Mouse (Mus musculus): ENCODE results near the gene Idh2. TPM values are rescaled to one million over a fixed set of nuclear protein-coding genes. Genes with fewer than 3 reads are reported as not detected.
A peak's percentile ranks its signal among the peaks of the same experiment; 100 is the strongest.

Idh2 gene
- polyA plus RNA-seq, 1 experiment from 2014 or later = 351 TPM

- peak overlapping the region; percentile 46 for H3K9ac ChIP-seq
- H3K4me1 ChIP-seq = peaks cover 53% of the 10 kb centered on the region
- peak overlapping the region; percentile 36 for H3K4me2 ChIP-seq
- H3K27ac ChIP-seq = peak overlapping the region; percentile 44; the same call in 1 of the 2 replicates
- no peaks in the 10 kb centered on the region for H3K27me3 ChIP-seq
- no peak overlapping the region for H3K4me3 ChIP-seq
- 48% methylated on average over 15 of the region's 15 CpGs for WGBS
- no peaks in the 10 kb centered on the region for H3K9me3 ChIP-seq (replicated peaks)
- no peaks in the 10 kb centered on the region for H3K36me3 ChIP-seq (ENCODE audit: poor library complexity, severe bottlenecking)
- ATAC-seq = no peak
These were observed 51.1 kb downstream of the Idh2 start for GRCm38 (mm10) chr7:80063902-80064736.

DNA sequence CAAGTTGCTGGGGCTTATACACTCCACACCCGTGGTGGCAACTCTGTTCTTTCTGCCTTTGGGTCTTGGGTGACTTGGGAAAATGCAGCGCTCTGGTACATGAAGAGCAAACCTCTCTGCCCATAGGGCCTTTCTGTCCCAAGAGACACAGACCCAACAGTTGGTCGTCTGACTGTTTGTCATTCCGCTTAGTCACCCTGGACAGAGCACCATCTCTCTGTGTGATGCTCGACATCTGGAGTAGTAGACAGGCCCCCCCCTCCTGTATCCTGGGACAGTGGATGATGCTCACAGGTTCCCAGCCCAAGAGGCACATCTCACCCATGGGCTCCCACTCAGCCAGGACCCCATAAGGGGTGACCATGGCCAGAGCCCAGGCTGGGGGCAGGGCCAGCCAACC lies 51.9 kb downstream of the Idh2 start:
- 58% methylated on average over 5 of the region's 5 CpGs for whole genome bisulfite sequencing
- no peak for ATAC-seq
- Histone ChIP-seq H3K4me3 (no peak overlapping the region), H3K9me3 (replicated peaks) (no peaks in the 10 kb centered on the region), H3K36me3 (ENCODE audit: poor library complexity, severe bottlenecking) (no peaks in the 10 kb centered on the region), H3K4me2 (peak overlapping the region; percentile 36), H3K27ac (peak overlapping the region; percentile 7; the same call in 1 of the 2 replicates), H3K27me3 (no peaks in the 10 kb centered on the region), H3K4me1 (peaks cover 54% of the 10 kb centered on the region), H3K9ac (peak overlapping the region; percentile 46)

GRCm38 (mm10) chr7:80062083-80062826 lies 52.9 kb downstream of the Idh2 start:
- no peak overlapping the region for H3K4me3 ChIP-seq
- H3K27ac ChIP-seq = no peak overlapping the region
- H3K9ac ChIP-seq = no peak overlapping the region
- H3K9me3 ChIP-seq (replicated peaks) = no peaks in the 10 kb centered on the region
- no peak for ATAC-seq
- 86% methylated on average over 17 of the region's 17 CpGs for WGBS
- H3K4me2 ChIP-seq = no peak overlapping the region
- H3K4me1 ChIP-seq = peaks cover 60% of the 10 kb centered on the region
- no peaks in the 10 kb centered on the region for H3K27me3 ChIP-seq
- H3K36me3 ChIP-seq (ENCODE audit: poor library complexity, severe bottlenecking) = no peaks in the 10 kb centered on the region

DNA sequence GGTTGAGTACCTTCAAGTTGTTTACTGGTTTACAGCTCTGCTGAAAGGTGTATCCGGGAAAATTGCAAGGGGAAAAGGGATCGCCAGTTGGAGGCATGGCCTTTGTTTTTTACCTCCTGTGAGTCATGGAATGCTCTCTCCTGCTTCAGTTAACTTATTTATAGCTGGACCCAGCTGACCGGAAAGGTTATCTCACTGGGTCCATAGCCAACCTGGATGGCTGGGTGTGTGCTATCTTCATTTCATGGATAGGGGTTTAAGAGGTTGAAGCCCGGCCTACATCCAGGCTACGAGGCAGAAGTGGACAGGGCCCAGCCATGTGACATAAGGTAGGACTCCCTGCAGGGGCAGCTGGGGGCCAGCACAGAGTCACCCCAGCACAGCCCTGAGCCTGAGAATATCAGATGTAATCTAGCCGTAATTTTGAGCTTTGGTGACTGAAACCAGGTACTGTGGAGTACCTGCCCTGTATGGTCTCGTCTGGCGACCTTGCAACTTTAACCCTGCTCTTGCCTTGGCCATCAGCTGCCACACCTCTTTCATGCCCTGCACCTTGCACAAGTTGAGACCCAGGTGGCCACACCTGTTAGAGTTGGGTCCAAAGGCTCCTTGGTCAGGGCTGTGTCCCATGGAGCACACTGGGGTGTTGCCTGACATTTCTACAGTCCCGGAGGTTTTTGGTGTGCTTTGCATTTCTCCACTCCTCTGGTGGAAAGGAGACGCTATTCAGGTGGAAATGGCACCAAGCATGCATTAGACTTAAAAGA lies 55.0 kb downstream of the Idh2 start:
- ATAC-seq = no peak
- peaks cover 66% of the 10 kb centered on the region for H3K4me1 ChIP-seq
- no peak overlapping the region for H3K4me3 ChIP-seq

DNA sequence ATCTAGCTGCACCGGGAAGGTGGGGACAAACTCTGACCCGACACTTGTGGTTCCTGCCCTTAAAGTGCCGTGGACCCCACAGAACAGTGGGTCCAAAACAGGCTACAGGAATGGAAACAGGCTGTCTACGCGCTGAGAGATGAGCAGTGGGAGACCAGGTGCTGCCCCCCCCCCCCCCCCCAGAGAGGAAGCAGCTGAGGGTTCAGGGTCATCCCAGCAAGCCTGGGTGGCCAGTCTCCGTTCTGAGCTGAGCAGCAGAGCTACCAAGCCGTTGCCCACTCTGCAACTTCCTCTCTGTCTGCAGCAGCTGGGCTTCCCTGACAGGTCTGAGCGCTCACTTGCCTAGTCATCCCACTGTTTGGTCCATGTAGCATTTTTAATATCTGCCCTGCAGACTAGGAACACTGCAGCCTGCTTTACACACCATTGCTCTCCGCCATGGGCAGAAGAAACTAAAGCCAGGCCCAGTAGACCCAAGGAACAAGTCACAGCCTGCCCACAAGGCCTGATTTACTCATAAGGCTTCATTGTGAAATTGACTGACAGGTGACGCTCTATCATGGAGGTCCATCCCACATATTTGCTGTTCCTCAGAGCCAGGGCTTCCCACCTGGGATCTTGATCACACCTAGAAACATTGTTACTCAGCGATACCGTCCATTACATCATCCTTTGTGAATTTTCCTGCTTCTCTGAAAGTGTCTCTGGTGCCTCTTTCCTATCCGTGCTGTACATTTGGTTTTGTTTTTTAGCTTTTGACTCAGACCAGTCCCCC lies 55.9 kb downstream of the Idh2 start:
- Histone ChIP-seq H3K9ac (no peak overlapping the region), H3K4me1 (peaks cover 62% of the 10 kb centered on the region), H3K27me3 (no peaks in the 10 kb centered on the region), H3K27ac (peak overlapping the region; percentile 11; the same call in 1 of the 2 replicates), H3K4me3 (no peak overlapping the region), H3K9me3 (replicated peaks) (no peaks in the 10 kb centered on the region), H3K36me3 (ENCODE audit: poor library complexity, severe bottlenecking) (no peaks in the 10 kb centered on the region), H3K4me2 (no peak overlapping the region)
- no peak for ATAC-seq
- WGBS = 81% methylated on average over 13 of the region's 13 CpGs

More for the DNA sequence above, 55.0 kb downstream of the Idh2 start:
- no peaks in the 10 kb centered on the region for H3K36me3 ChIP-seq (ENCODE audit: poor library complexity, severe bottlenecking)
- H3K9me3 ChIP-seq (replicated peaks) = no peaks in the 10 kb centered on the region
- no peak overlapping the region for H3K27ac ChIP-seq
- H3K27me3 ChIP-seq = no peaks in the 10 kb centered on the region
- no peak overlapping the region for H3K4me2 ChIP-seq
- H3K9ac ChIP-seq = no peak overlapping the region
- WGBS = 84% methylated on average over 10 of the region's 10 CpGs

- no peaks in the 10 kb centered on the region for H3K9me3 ChIP-seq (replicated peaks)
- no peak for ATAC-seq
- H3K36me3 ChIP-seq (ENCODE audit: poor library complexity, severe bottlenecking) = no peaks in the 10 kb centered on the region
- H3K9ac ChIP-seq = no peak overlapping the region
- H3K4me2 ChIP-seq = no peak overlapping the region
- no peak overlapping the region for H3K4me3 ChIP-seq
- H3K27ac ChIP-seq = peak overlapping the region; percentile 11; the same call in 1 of the 2 replicates
- 82% methylated on average over 4 of the region's 4 CpGs for WGBS
- H3K4me1 ChIP-seq = peaks cover 55% of the 10 kb centered on the region
- no peaks in the 10 kb centered on the region for H3K27me3 ChIP-seq
These were observed 56.7 kb downstream of the Idh2 start for GRCm38 (mm10) chr7:80058405-80059063.

GRCm38 (mm10) chr7:80057781-80058180 lies 57.4 kb downstream of the Idh2 start:
- no peak for ATAC-seq
- peaks cover 47% of the 10 kb centered on the region for H3K4me1 ChIP-seq
- WGBS = 25% methylated on average over 14 of the region's 14 CpGs

DNA sequence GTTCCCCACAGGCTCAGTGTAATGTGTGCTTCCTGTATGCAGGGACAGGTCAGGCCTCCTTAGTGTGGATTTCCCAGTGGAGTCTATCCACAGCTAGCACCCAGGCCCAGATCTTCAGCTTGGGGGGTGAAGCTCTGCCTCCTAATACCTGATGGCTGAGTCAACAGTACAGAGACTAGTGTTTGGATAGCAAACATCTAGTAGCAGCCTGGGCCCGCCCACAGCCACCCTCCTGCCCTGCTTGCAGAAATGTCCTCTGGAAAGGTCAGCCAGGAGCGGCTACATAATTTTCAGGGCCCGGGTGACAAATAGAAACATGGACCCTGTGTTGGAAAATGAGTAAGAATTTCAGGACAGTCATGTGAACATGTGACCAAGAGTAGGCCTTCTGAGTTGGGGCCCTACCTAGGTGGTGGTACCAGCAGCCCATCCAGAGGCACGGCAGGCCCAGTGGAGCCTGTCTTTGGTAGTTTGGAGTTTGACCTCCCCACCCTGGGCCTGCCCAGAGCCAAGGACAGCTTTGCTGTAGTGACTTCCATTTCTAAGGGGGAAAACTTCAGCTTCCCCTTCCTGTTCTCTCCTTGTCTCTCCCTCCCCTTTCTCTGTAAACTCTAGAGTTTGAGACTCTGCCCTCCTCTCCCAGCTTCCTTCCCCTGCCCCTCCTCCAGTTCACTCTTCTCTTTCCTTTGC lies 58.0 kb downstream of the Idh2 start:
- Histone ChIP-seq H3K9ac (0 out of 2 replicates have a peak overlapping the region, but pooled peaks have one; percentile 17), H3K4me2 (peak overlapping the region; percentile 21; the same call in 1 of the 2 replicates)

More at GRCm38 (mm10) chr7:80057781-80058180, 57.4 kb downstream of the Idh2 start:
- Histone ChIP-seq H3K9ac (0 out of 2 replicates have a peak overlapping the region, but pooled peaks have one; percentile 17), H3K9me3 (replicated peaks) (no peaks in the 10 kb centered on the region), H3K27me3 (no peaks in the 10 kb centered on the region), H3K4me3 (no peak overlapping the region), H3K4me2 (peak overlapping the region; percentile 21), H3K27ac (peak overlapping the region; percentile 73), H3K36me3 (ENCODE audit: poor library complexity, severe bottlenecking) (no peaks in the 10 kb centered on the region)

DNA sequence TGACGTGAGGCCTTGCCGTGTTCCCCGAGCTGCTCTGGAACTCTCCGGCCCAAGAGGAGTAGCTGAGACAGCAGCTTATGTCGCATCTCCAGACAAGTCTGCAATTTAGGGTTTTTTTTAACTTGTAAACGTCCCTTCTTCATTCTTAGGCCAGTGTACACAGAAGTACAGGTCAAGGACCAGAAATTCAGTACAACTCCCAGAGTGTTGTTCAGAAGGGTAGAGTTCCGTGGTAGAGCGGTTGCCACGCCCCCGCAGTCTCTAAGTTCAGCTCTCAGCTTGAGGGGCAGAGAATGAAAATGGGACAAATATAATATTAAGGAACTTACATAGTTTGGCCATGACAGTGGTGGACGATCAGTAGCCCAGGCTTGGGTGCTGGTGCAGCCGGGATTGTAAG lies 59.4 kb downstream of the Idh2 start:
- H3K4me1 ChIP-seq = peaks cover 52% of the 10 kb centered on the region
- H3K9ac ChIP-seq = no peak overlapping the region
- no peaks in the 10 kb centered on the region for H3K9me3 ChIP-seq (replicated peaks)
- H3K27me3 ChIP-seq = no peaks in the 10 kb centered on the region
- H3K36me3 ChIP-seq (ENCODE audit: poor library complexity, severe bottlenecking) = no peaks in the 10 kb centered on the region
- no peak for ATAC-seq
- H3K27ac ChIP-seq = no peak overlapping the region
- H3K4me3 ChIP-seq = no peak overlapping the region
- WGBS = 89% methylated on average over 12 of the region's 12 CpGs
- H3K4me2 ChIP-seq = no peak overlapping the region

More for the DNA sequence above, 58.0 kb downstream of the Idh2 start:
- Histone ChIP-seq H3K36me3 (ENCODE audit: poor library complexity, severe bottlenecking) (no peaks in the 10 kb centered on the region), H3K4me1 (peaks cover 46% of the 10 kb centered on the region), H3K9me3 (replicated peaks) (no peaks in the 10 kb centered on the region), H3K4me3 (no peak overlapping the region), H3K27me3 (no peaks in the 10 kb centered on the region), H3K27ac (peak overlapping the region; percentile 73)
- WGBS = 82% methylated on average over 4 of the region's 4 CpGs
- no peak for ATAC-seq

DNA sequence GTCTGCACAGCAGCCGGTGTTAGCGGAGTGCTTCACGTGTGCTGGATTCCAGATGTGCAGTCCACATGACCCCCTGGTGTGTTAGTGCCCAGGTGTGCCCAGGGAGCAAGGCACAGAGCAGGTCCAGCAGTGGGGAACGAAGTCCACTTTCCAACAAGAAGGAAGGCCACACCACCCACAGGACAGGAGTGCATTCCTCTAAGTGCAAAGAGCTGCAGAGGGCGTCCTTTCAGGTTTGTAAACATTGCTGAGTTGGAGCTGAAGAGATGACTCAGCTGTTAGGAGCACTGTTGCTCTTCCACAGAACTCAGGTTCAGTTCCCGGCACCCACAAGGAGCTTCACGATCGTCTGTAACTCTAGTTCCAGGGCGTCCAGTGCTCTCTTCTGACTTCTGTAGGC lies 62.0 kb downstream of the Idh2 start:
- Histone ChIP-seq H3K4me1 (peaks cover 49% of the 10 kb centered on the region), H3K36me3 (ENCODE audit: poor library complexity, severe bottlenecking) (no peaks in the 10 kb centered on the region), H3K9ac (no peak overlapping the region), H3K4me2 (no peak overlapping the region), H3K27ac (no peak overlapping the region), H3K4me3 (no peak overlapping the region), H3K27me3 (no peaks in the 10 kb centered on the region), H3K9me3 (replicated peaks) (no peaks in the 10 kb centered on the region)
- 94% methylated on average over 9 of the region's 9 CpGs for WGBS
- ATAC-seq = no peak

All from forebrain, embryonic 13.5 days (tissue).